Mouse (Mus musculus) midbrain, embryonic 14.5 days (tissue): ENCODE data around the gene Coa3. TPM values are rescaled to one million over a fixed set of nuclear protein-coding genes. Genes with fewer than 3 reads are reported as not detected.

ENCODE experiments used
- polyA plus RNA-seq: library from polyadenylated mRNA; unstranded; fragments of >200 nt; fragmentation: Nextera tagmentation; extraction: Ambion mirVana; gene quantifications from 2 replicates; pipeline ENCODE4 v1.2.1, GENCODE M21; 2014

Gene Coa3
- polyA plus RNA-seq, 1 experiment from 2014 or later: 221 TPM

Other genes starting within 250 kb of the Coa3 start
- gene Naglu, start 209.1 kb downstream of the Coa3 start, polyA plus RNA-seq: 9.5 and 9.8 TPM in 2 replicates
- 0.16 and 0.43 TPM in 2 replicates for gene Hsd17b1, start 200.7 kb downstream of the Coa3 start, polyA plus RNA-seq
- 43.6 and 44.4 TPM in 2 replicates for gene Coasy, start 196.5 kb downstream of the Coa3 start, polyA plus RNA-seq
- 92.9 and 100 TPM in 2 replicates for gene Mlx, start 191.8 kb downstream of the Coa3 start, polyA plus RNA-seq
- 19.2 and 19.6 TPM in 2 replicates for gene Psmc3ip, start 183.7 kb downstream of the Coa3 start, polyA plus RNA-seq
- gene Retreg3, start 159.2 kb downstream of the Coa3 start, polyA plus RNA-seq: 13.1 and 26.0 TPM in 2 replicates
- 73.3 and 75.5 TPM in 2 replicates for gene Tubg1, start 159.2 kb downstream of the Coa3 start, polyA plus RNA-seq
- 42.2 and 56.0 TPM in 2 replicates for gene Tubg2, start 123.2 kb downstream of the Coa3 start, polyA plus RNA-seq
- 2.3 and 2.8 TPM in 2 replicates for gene Cntnap1, start 108.6 kb downstream of the Coa3 start, polyA plus RNA-seq
- 8.2 and 8.4 TPM in 2 replicates for gene Plekhh3, start 107.8 kb downstream of the Coa3 start, polyA plus RNA-seq
- gene Ccr10, start 103.7 kb downstream of the Coa3 start, polyA plus RNA-seq: 0.16 TPM in 1 of 2 replicates, not detected in the other
- gene Ezh1, start 52.7 kb downstream of the Coa3 start, polyA plus RNA-seq: 25.1 and 25.6 TPM in 2 replicates
- 59.7 and 84.0 TPM in 2 replicates for gene Ramp2, start 33.1 kb downstream of the Coa3 start, polyA plus RNA-seq
- 111 and 134 TPM in 2 replicates for gene Vps25, start 25.4 kb downstream of the Coa3 start, polyA plus RNA-seq
- 4.3 and 5.3 TPM in 2 replicates for gene Wnk4, start 18.5 kb downstream of the Coa3 start, polyA plus RNA-seq
- gene Cntd1, start 102 bp downstream of the Coa3 start, polyA plus RNA-seq: 0.38 and 0.55 TPM in 2 replicates
- gene Becn1, start 23.2 kb upstream of the Coa3 start, polyA plus RNA-seq: 148 and 193 TPM in 2 replicates
- 101 and 103 TPM in 2 replicates for gene Psme3, start 37.1 kb upstream of the Coa3 start, polyA plus RNA-seq
- gene Aoc2, start 45.9 kb upstream of the Coa3 start, polyA plus RNA-seq: 1.3 and 1.7 TPM in 2 replicates
- 0.04 TPM in 1 of 2 replicates, not detected in the other for gene Aoc3, start 51.5 kb upstream of the Coa3 start, polyA plus RNA-seq
- not detected in 2 replicates for gene G6pc, start 88.4 kb upstream of the Coa3 start, polyA plus RNA-seq
- 90.7 and 101 TPM in 2 replicates for gene Aarsd1, start 138.5 kb upstream of the Coa3 start, polyA plus RNA-seq
- 7.5 and 7.6 TPM in 2 replicates for gene Gm27029, start 145.7 kb upstream of the Coa3 start, polyA plus RNA-seq
- gene Rundc1, start 146.0 kb upstream of the Coa3 start, polyA plus RNA-seq: 21.1 and 23.1 TPM in 2 replicates
- 1.1 TPM in 2 replicates for gene Ptges3l, start 146.2 kb upstream of the Coa3 start, polyA plus RNA-seq
- 301 and 329 TPM in 2 replicates for gene Rpl27, start 163.2 kb upstream of the Coa3 start, polyA plus RNA-seq
- gene Ifi35, start 169.3 kb upstream of the Coa3 start, polyA plus RNA-seq: 1.5 and 5.9 TPM in 2 replicates
- 58.6 and 72.6 TPM in 2 replicates for gene Rnd2, start 185.9 kb upstream of the Coa3 start, polyA plus RNA-seq
- gene Vat1, start 187.1 kb upstream of the Coa3 start, polyA plus RNA-seq: 99.9 and 129 TPM in 2 replicates